Mouse (Mus musculus): ENCODE data around the gene Hnrnpa1. TPM values are rescaled to one million over a fixed set of nuclear protein-coding genes. Genes with fewer than 3 reads are reported as not detected.

Hnrnpa1 gene
- polyA plus RNA-seq, 1 experiment from 2014 or later: 720 TPM

- H3K4me1 ChIP-seq (replicated peaks; ENCODE audit: insufficient read depth, low read length): peaks cover 11% of the 10 kb centered on the region
- no peak overlapping the region for H3K27ac ChIP-seq
- DNase-seq (ENCODE audit: low spot score): no peak
- no peaks in the 10 kb centered on the region for H3K9me3 ChIP-seq (replicated peaks; ENCODE audit: low read length)
- H3K4me2 ChIP-seq (ENCODE audit: low read length): no peak overlapping the region
- H3K4me3 ChIP-seq (replicated peaks; ENCODE audit: low read depth, low read length): no peak overlapping the region
- no peak for ATAC-seq (replicated peaks; ENCODE audit: low FRiP score, low read depth)
- no peak for TF ChIP-seq CTCF (IDR thresholded peaks at IDR 0.05; ENCODE audit: low read depth)
- H3K36me3 ChIP-seq (ENCODE audit: insufficient read depth, low read length): peaks cover 5% of the 10 kb centered on the region; the same call in 1 of the 2 replicates
- no peak overlapping the region for H3K9ac ChIP-seq (ENCODE audit: low read depth, low read length)
- H3K27me3 ChIP-seq (ENCODE audit: insufficient read depth, low read length): no peaks in the 10 kb centered on the region
- WGBS: 92% methylated on average over 1 of the region's 1 CpGs
Observed at GRCm38 (mm10) chr15:103253352-103253751, 13.1 kb downstream of the Hnrnpa1 start.

DNA sequence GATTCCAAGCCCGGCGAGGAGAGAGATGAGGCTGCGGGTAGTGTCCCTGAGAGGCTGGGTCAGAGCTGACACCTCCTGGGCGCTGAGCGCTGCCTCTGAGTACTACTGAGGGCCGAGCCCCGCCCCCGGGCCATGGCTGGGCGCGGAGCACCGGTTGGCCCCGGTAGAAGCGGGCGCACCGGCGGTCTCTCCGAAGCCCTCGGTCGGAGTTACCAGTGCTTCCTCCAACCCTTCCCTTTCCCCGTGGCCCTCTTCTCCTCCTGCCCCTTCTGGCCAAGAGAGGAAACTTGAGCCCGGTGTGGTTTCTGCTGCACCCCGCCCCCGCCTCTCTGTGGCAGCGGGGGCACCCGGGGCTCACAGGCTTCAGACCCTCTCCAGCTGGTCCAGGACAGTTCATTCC lies 14.9 kb downstream of the Hnrnpa1 start:
- Histone ChIP-seq H3K4me3 (replicated peaks; ENCODE audit: low read depth, low read length) (peak overlapping the region; percentile 42), H3K27ac (peak overlapping the region; percentile 1; the same call in 1 of the 2 replicates), H3K9me3 (replicated peaks; ENCODE audit: low read length) (no peaks in the 10 kb centered on the region), H3K9ac (ENCODE audit: low read depth, low read length) (peak overlapping the region; percentile 71), H3K27me3 (ENCODE audit: insufficient read depth, low read length) (no peaks in the 10 kb centered on the region), H3K4me1 (replicated peaks; ENCODE audit: insufficient read depth, low read length) (peaks cover 17% of the 10 kb centered on the region), H3K36me3 (ENCODE audit: insufficient read depth, low read length) (no peaks in the 10 kb centered on the region), H3K4me2 (ENCODE audit: low read length) (peak overlapping the region; percentile 90)
- WGBS: 0% methylated on average over 25 of the region's 25 CpGs
- DNase-seq (ENCODE audit: low spot score) (peak; percentile 82), ATAC-seq (replicated peaks; ENCODE audit: low FRiP score, low read depth) (peak; percentile 65)
- TF ChIP-seq CTCF (IDR thresholded peaks at IDR 0.05; ENCODE audit: low read depth): peak; percentile 36; the same call in 1 of the 2 replicates

DNA sequence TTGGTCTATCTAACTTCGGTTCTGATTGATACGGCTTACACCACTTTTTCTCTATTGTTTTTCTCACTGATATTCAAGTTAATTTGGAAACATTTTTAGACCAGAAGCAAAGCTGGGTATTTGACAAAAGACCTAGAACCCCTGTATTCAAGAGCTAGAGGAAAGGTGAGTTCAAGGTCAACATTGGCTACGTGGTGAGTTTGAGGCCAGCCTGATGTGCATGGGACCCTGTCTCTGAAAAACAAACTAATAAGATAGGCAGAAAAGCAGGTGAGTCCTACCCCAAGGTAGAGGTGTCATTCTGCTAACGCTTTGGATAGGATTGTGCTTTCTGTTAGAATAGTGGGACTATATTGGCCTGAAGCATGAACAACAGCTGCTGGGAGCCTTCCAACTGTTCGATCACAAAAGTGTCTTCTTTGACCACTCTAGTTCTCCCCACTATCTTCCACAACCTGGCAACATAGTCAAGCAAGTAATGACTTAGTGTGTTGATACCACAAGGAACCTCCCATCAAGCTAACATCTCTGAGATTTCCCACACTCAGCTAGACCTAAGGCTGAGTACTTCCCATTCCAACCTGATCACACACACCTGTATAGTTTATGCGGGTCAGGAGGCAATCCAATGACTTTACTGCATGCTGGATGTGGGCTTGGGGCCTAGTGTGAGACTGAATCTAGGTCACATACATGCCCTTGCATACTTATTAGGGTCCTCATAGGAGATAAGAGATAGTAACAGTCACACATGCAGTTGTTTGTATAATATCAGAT lies 16.2 kb downstream of the Hnrnpa1 start:
- Histone ChIP-seq H3K36me3 (ENCODE audit: insufficient read depth, low read length) (no peaks in the 10 kb centered on the region), H3K4me3 (replicated peaks; ENCODE audit: low read depth, low read length) (no peak overlapping the region), H3K4me2 (ENCODE audit: low read length) (no peak overlapping the region), H3K9me3 (replicated peaks; ENCODE audit: low read length) (no peaks in the 10 kb centered on the region), H3K27me3 (ENCODE audit: insufficient read depth, low read length) (no peaks in the 10 kb centered on the region), H3K27ac (no peak overlapping the region), H3K4me1 (replicated peaks; ENCODE audit: insufficient read depth, low read length) (peaks cover 17% of the 10 kb centered on the region), H3K9ac (ENCODE audit: low read depth, low read length) (no peak overlapping the region)
- no peak for ATAC-seq (replicated peaks; ENCODE audit: low FRiP score, low read depth)
- no peak for DNase-seq (ENCODE audit: low spot score)
- no peak for TF ChIP-seq CTCF (IDR thresholded peaks at IDR 0.05; ENCODE audit: low read depth)
- WGBS: 86% methylated on average over 6 of the region's 6 CpGs

DNA sequence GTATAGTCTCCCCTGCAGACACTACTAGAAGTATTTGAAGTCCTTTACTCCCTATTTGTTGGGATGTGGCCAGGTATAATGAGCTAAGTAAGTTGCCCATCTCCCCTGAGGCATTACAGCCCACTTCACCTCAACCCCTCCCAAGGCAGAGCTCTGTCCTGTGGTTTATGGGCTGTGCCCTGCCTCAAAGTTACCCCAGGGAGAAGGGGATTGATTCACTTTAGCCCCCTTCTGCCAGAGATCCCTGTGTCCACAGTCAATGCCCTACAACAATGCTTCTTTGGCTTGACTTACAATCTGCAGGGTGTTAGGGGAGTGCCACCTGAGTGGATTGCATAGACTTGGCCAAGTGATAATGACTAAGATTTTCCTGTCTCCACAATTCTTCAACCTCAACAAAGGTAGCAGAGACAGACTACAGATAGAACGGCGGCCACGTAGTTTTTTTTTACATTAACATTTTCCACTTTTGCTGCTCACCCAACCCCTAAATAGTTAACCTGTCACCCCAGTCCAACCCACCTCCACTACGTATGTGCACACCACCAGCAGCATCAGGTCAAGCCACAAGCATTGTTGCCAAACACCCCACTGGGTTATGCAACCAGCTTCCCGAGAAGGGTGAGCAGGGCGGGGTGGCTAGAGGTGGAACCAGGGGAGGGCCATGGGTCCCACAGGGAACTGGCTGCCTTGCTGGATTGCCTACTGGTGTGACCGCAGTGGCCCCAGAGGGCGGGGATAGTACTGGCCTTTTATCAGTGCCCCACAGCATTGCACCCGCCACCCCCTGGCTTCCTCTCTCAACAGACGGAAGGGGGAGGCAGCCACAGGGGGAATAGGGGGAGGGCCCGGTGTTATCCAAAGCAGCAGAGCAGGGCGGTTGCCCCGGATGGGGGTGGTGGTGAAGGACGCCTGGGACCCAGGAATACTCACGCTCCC lies 17.8 kb downstream of the Hnrnpa1 start, which contains the start of gene Nfe2:
TSS of gene Nfe2 (minus strand) at position 614 of the 939 bp plus-strand sequence.
- H3K4me1 ChIP-seq (replicated peaks; ENCODE audit: insufficient read depth, low read length): peaks cover 17% of the 10 kb centered on the region
- peak within 1 kb of the TSS; percentile 51 for H3K4me2 ChIP-seq (ENCODE audit: low read length)
- DNase-seq (ENCODE audit: low spot score) (no peak), ATAC-seq (replicated peaks; ENCODE audit: low FRiP score, low read depth) (peak; percentile 56)
- H3K27ac ChIP-seq: 0 out of 2 replicates have a peak within 1 kb of the TSS, but pooled peaks have one; percentile 10
- no peak for TF ChIP-seq CTCF (IDR thresholded peaks at IDR 0.05; ENCODE audit: low read depth)
- no peaks in the 10 kb centered on the region for H3K9me3 ChIP-seq (replicated peaks; ENCODE audit: low read length)
- H3K4me3 ChIP-seq (replicated peaks; ENCODE audit: low read depth, low read length): peak within 1 kb of the TSS; percentile 11; the same call in 1 of the 2 replicates
- H3K9ac ChIP-seq (ENCODE audit: low read depth, low read length): no peak within 1 kb of the TSS
- no peaks in the 10 kb centered on the region for H3K27me3 ChIP-seq (ENCODE audit: insufficient read depth, low read length)
- H3K36me3 ChIP-seq (ENCODE audit: insufficient read depth, low read length): no peaks in the 10 kb centered on the region
- 12% methylated on average over 15 of the region's 15 CpGs for WGBS

DNA sequence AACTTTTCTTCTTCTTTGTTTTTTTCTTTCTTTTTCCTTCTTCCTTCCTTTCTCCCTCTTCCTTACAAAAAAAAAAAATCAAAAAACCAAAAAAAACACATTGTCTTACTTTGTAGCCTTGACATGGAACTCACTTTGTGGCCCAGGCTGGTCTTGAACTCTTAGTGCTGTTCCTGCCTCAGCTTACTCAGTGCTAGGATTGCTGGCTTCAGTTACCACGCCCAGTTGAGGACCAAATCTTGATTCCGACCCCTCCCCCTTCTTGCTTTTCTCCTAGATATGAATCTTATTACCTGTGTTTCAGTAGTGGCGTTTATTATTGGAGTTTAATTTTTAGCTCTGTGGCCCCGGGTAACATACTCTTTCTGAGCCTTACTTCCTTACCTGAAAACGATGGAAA lies 18.9 kb downstream of the Hnrnpa1 start:
- 87% methylated on average over 5 of the region's 5 CpGs for WGBS
- Histone ChIP-seq H3K4me1 (replicated peaks; ENCODE audit: insufficient read depth, low read length) (peaks cover 17% of the 10 kb centered on the region), H3K36me3 (ENCODE audit: insufficient read depth, low read length) (no peaks in the 10 kb centered on the region), H3K9me3 (replicated peaks; ENCODE audit: low read length) (no peaks in the 10 kb centered on the region), H3K4me3 (replicated peaks; ENCODE audit: low read depth, low read length) (no peak overlapping the region), H3K9ac (ENCODE audit: low read depth, low read length) (no peak overlapping the region), H3K27ac (no peak overlapping the region), H3K4me2 (ENCODE audit: low read length) (no peak overlapping the region), H3K27me3 (ENCODE audit: insufficient read depth, low read length) (no peaks in the 10 kb centered on the region)
- DNase-seq (ENCODE audit: low spot score) (no peak), ATAC-seq (replicated peaks; ENCODE audit: low FRiP score, low read depth) (no peak)
- no peak for TF ChIP-seq CTCF (IDR thresholded peaks at IDR 0.05; ENCODE audit: low read depth)

DNA sequence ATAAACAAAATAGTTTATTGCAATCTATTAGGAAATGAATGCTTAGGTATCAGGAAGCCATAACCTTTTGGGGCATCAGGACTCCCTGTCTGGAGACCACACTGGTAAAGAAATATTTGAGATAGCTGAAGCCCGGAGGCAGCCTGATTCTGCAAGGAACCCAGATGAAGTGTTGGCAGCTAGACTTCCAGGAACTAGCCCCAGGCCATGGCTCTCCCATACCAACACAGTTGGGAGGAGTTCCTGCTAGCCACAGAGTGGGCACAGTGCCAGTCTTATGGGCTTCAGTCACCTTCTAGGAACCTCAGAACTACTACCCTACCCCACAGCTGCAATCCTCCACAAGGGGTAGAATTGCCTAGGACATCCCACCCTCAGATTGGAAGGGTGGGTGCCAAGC lies 19.8 kb downstream of the Hnrnpa1 start:
- no peak for ATAC-seq (replicated peaks; ENCODE audit: low FRiP score, low read depth)
- Histone ChIP-seq H3K9me3 (replicated peaks; ENCODE audit: low read length) (no peaks in the 10 kb centered on the region), H3K36me3 (ENCODE audit: insufficient read depth, low read length) (no peaks in the 10 kb centered on the region), H3K9ac (ENCODE audit: low read depth, low read length) (no peak overlapping the region), H3K27me3 (ENCODE audit: insufficient read depth, low read length) (no peaks in the 10 kb centered on the region), H3K4me1 (replicated peaks; ENCODE audit: insufficient read depth, low read length) (peaks cover 12% of the 10 kb centered on the region), H3K4me2 (ENCODE audit: low read length) (no peak overlapping the region), H3K27ac (no peak overlapping the region), H3K4me3 (replicated peaks; ENCODE audit: low read depth, low read length) (no peak overlapping the region)
- TF ChIP-seq CTCF (IDR thresholded peaks at IDR 0.05; ENCODE audit: low read depth): no peak
- DNase-seq (ENCODE audit: low spot score): no peak
- WGBS: 42% methylated on average over 1 of the region's 1 CpGs

All from kidney, postnatal 0 days (tissue).